Mouse (Mus musculus) heart, adult 9 months (tissue): ENCODE data around the gene Rbfox1.

ENCODE experiments used
- DNase-seq, 2 experiments: peaks; one replicate each; pipeline ENCODE4 v3.0.0; 2022; ENCODE audit warnings: low spot score in 2 of 2

Gene Rbfox1

GRCm38 (mm10) chr16:6206431-6206830 lies 321.3 kb downstream of the Rbfox1 start:
- no peak for DNase-seq

- DNase-seq, result no peak
These were observed 327.8 kb downstream of the Rbfox1 start for GRCm38 (mm10) chr16:6212916-6213315.

GRCm38 (mm10) chr16:6227449-6227848 lies 342.3 kb downstream of the Rbfox1 start:
- DNase-seq, result no peak

GRCm38 (mm10) chr16:6232966-6233365 lies 347.8 kb downstream of the Rbfox1 start:
- no peak for DNase-seq

- DNase-seq, result no peak
These were observed 356.2 kb downstream of the Rbfox1 start for GRCm38 (mm10) chr16:6241393-6241792.

GRCm38 (mm10) chr16:6242468-6242867 lies 357.3 kb downstream of the Rbfox1 start:
- no peak for DNase-seq

GRCm38 (mm10) chr16:6247569-6247968 lies 362.4 kb downstream of the Rbfox1 start:
- no peak for DNase-seq

GRCm38 (mm10) chr16:6264557-6264956 lies 379.4 kb downstream of the Rbfox1 start:
- no peak for DNase-seq

GRCm38 (mm10) chr16:6265610-6266009 lies 380.5 kb downstream of the Rbfox1 start:
- no peak for DNase-seq

- DNase-seq, result no peak
These were observed 386.6 kb downstream of the Rbfox1 start for GRCm38 (mm10) chr16:6271596-6272370.

- no peak for DNase-seq
These were observed 398.3 kb downstream of the Rbfox1 start for GRCm38 (mm10) chr16:6283496-6283895.

- DNase-seq, result no peak
These were observed 399.2 kb downstream of the Rbfox1 start for GRCm38 (mm10) chr16:6284317-6284716.

- no peak for DNase-seq
These were observed 402.5 kb downstream of the Rbfox1 start for GRCm38 (mm10) chr16:6287699-6288098.

GRCm38 (mm10) chr16:6300112-6300511 lies 415.0 kb downstream of the Rbfox1 start:
- DNase-seq, result no peak

- no peak for DNase-seq
These were observed 417.9 kb downstream of the Rbfox1 start for GRCm38 (mm10) chr16:6303082-6303481.

- DNase-seq, result no peak
These were observed 424.8 kb downstream of the Rbfox1 start for GRCm38 (mm10) chr16:6309940-6310339.

- DNase-seq, result no peak
These were observed 425.9 kb downstream of the Rbfox1 start for GRCm38 (mm10) chr16:6310744-6311678.

- DNase-seq, result no peak
These were observed 428.5 kb downstream of the Rbfox1 start for GRCm38 (mm10) chr16:6313689-6314088.

- DNase-seq, result no peak
These were observed 439.7 kb downstream of the Rbfox1 start for GRCm38 (mm10) chr16:6324832-6325231.

- no peak for DNase-seq
These were observed 446.3 kb downstream of the Rbfox1 start for GRCm38 (mm10) chr16:6331400-6331939.

GRCm38 (mm10) chr16:6333273-6333672 lies 448.1 kb downstream of the Rbfox1 start:
- no peak for DNase-seq

- no peak for DNase-seq
These were observed 462.9 kb downstream of the Rbfox1 start for GRCm38 (mm10) chr16:6348103-6348502.
